Mouse (Mus musculus): ENCODE measurements around the gene Itpripl2.
A peak's percentile ranks its signal among the peaks of the same experiment; 100 is the strongest.

The Itpripl2 gene

DNA sequence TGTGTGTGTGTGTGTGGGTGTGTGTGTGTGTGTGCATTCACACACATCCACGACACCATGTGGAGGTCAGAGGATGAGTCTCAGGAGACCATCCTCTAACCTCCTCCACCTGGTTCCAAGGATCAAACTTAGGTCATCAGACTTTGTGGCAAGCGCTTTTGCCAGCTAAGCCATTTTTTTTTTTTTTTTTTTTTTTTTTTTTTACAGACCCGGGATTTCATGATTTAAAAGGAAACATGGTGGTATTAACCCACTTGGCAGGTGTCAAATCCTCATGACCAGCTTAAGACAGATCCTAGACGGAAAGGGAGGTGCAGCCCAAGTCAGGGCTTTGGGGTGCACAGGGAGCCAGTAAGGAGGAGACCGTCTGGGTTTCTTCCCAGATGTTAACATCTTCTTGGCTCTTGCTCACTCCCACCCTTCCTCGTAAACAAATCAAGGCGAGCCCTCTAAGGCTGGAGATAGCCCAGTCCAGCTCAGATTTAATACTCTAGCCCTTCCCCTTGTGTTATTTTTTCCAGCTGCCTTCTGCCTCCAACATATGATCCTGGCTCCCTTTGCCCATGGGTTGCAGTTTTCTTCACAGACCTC lies 47.8 kb downstream of the Itpripl2 start:
- DNase-seq (ENCODE audit: low spot score in 2 of 2): no peak

DNA sequence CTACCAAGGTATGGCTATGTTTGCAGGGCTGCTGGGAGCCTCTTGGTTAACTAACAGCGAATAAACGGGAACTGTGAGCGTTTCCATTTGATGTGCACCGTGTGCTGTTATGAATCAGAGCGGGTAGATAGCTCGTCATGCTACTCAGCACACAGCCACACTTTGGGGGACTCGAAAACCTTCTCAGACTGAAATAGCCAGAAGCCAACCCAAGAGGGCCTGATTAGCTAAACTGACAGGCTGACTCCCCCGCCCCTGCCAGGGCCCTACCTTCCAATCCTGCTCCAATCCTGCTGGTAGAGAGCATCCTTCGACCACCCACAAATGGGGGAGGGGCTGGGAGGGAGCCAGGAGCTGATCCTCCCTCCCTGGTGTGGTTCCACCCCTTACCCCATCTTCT lies 48.4 kb downstream of the Itpripl2 start:
- peak; percentile 57 to 76 for DNase-seq (ENCODE audit: low spot score in 2 of 2)

DNA sequence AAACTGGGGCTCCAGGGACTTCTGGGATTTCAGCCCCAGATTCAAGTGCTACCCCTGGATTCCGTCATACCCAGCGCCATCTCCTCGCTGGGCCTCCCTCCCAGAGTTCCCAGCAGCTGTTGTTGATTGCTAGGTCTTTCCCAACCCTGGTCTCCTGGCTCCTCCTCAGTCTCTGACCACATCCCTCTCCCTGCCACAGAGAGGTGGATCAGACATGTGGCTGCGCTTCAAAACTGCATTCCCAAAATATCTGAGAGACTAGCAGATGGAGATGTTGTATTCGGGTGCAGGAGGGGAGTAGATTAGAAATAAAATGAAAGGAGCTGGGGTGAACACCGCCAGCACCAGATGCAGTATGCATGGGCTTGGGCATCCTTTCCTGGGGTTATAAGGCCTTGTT lies 50.2 kb downstream of the Itpripl2 start:
- peak in 1 of 2 experiments; percentile 51 for DNase-seq (ENCODE audit: low spot score in 2 of 2)

DNA sequence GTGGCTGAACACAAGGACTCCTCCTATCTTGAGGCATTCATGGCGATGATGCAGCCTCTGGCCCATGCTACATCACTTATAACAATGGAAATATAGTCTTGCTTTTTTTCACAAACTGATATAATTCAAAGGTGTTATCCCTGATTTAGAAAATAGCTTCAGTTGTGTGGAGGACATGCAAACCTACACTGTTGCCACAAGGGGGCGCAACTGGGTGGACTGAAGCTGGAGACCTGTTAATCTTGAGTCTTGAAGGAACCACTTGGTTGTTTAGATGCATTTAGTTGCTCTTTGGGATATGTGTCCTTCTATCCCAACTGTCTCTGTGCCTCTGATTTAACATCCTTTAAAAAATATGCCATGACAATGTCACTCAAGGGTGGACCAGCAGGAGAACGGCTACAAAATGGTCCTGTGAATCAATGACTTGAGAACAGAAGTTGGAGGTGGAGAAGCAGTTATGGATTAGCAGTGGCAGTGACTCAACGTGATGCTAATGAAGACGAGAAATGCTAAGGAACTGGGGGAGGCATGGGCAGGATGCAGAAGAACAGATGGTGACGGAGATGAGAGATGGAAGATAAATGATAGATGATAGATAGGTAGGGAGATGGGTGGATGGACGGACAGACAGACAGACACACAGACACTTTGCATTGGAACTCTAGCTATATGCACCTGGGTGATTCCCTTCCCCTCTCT lies 54.5 kb downstream of the Itpripl2 start:
- DNase-seq (ENCODE audit: low spot score in 2 of 2): no peak
